Mouse (Mus musculus): ENCODE data around the gene Tmem156. TPM values are rescaled to one million over a fixed set of nuclear protein-coding genes. Genes with fewer than 3 reads are reported as not detected.

The Tmem156 gene
- total and polyA plus RNA-seq, 3 experiments: 2.6 to 4.1 TPM; not detected in 1

- Histone ChIP-seq H3K27me3 (ENCODE audit: control insufficient read depth in 1 of 2, insufficient read depth in 2 of 2, low read length in 2 of 2) (no peaks in the 10 kb centered on the region), H3K4me3 (ENCODE audit: control insufficient read depth in 1 of 2, insufficient read depth in 1 of 2, low read depth in 2 of 2, low read length in 2 of 2) (no peak overlapping the region), H3K4me1 (ENCODE audit: control insufficient read depth in 1 of 2, insufficient read depth in 2 of 2, low read length in 2 of 2) (no peaks in the 10 kb centered on the region), H3K27ac (ENCODE audit: control insufficient read depth, low read depth, low read length) (no peak overlapping the region), H3K9me3 (replicated peaks; ENCODE audit: insufficient read depth, low read length) (no peaks in the 10 kb centered on the region), H3K79me2 (ENCODE audit: control insufficient read depth, insufficient read depth, low read length, poor library complexity) (no peaks in the 10 kb centered on the region), H3K9ac (ENCODE audit: control insufficient read depth, low read depth, low read length, poor library complexity, severe bottlenecking) (no peak overlapping the region), H3K36me3 (ENCODE audit: control insufficient read depth in 1 of 2, insufficient read depth in 2 of 2, low read length in 2 of 2) (no peaks in the 10 kb centered on the region)
- no peak for TF ChIP-seq GABPA (IDR thresholded peaks at IDR 0.05; ENCODE audit: low read depth, low read length)
- no peak for DNase-seq (ENCODE audit: low read depth, low spot score)
Observed at GRCm38 (mm10) chr5:65068166-65068565, 23.8 kb downstream of the Tmem156 start.

GRCm38 (mm10) chr5:65063266-65063665 lies 28.7 kb downstream of the Tmem156 start:
- TF ChIP-seq MAX (IDR thresholded peaks at IDR 0.05; ENCODE audit: low read length) (no peak), USF2 (IDR thresholded peaks at IDR 0.05; ENCODE audit: borderline replicate concordance in 1 of 2, insufficient read depth in 1 of 2, low read depth in 1 of 2, low read length in 2 of 2) (no peak), GATA1 (IDR thresholded peaks at IDR 0.05; ENCODE audit: low read depth, low read length) (no peak), MYC (IDR thresholded peaks at IDR 0.05; ENCODE audit: low read depth, low read length) (no peak), BHLHE40 (IDR thresholded peaks at IDR 0.05; ENCODE audit: borderline replicate concordance, low read depth, low read length) (no peak)
- no peaks in the 10 kb centered on the region for H3K27me3 ChIP-seq (ENCODE audit: control insufficient read depth in 1 of 2, insufficient read depth in 2 of 2, low read length in 2 of 2)
- no peak overlapping the region for H3K9ac ChIP-seq (ENCODE audit: control insufficient read depth, low read depth, low read length, poor library complexity, severe bottlenecking)
- H3K9me3 ChIP-seq (replicated peaks; ENCODE audit: insufficient read depth, low read length): no peaks in the 10 kb centered on the region
- H3K4me1 ChIP-seq (ENCODE audit: control insufficient read depth in 1 of 2, insufficient read depth in 2 of 2, low read length in 2 of 2): no peaks in the 10 kb centered on the region
- H3K4me3 ChIP-seq (ENCODE audit: control insufficient read depth in 1 of 2, insufficient read depth in 1 of 2, low read depth in 2 of 2, low read length in 2 of 2): no peak overlapping the region
- DNase-seq (ENCODE audit: low read depth, low spot score): no peak
- no peak overlapping the region for H3K27ac ChIP-seq (ENCODE audit: control insufficient read depth, low read depth, low read length)
- H3K36me3 ChIP-seq (ENCODE audit: control insufficient read depth in 1 of 2, insufficient read depth in 2 of 2, low read length in 2 of 2): no peaks in the 10 kb centered on the region
- H3K79me2 ChIP-seq (ENCODE audit: control insufficient read depth, insufficient read depth, low read length, poor library complexity): no peaks in the 10 kb centered on the region

- H3K9ac ChIP-seq (ENCODE audit: control insufficient read depth, low read depth, low read length, poor library complexity, severe bottlenecking): no peak overlapping the region
Observed at GRCm38 (mm10) chr5:65062236-65062635, 29.7 kb downstream of the Tmem156 start.

More at GRCm38 (mm10) chr5:65062236-65062635, 29.7 kb downstream of the Tmem156 start:
- Histone ChIP-seq H3K36me3 (ENCODE audit: control insufficient read depth in 1 of 2, insufficient read depth in 2 of 2, low read length in 2 of 2) (no peaks in the 10 kb centered on the region), H3K27me3 (ENCODE audit: control insufficient read depth in 1 of 2, insufficient read depth in 2 of 2, low read length in 2 of 2) (no peaks in the 10 kb centered on the region), H3K4me3 (ENCODE audit: control insufficient read depth in 1 of 2, insufficient read depth in 1 of 2, low read depth in 2 of 2, low read length in 2 of 2) (no peak overlapping the region), H3K27ac (ENCODE audit: control insufficient read depth, low read depth, low read length) (no peak overlapping the region), H3K4me1 (ENCODE audit: control insufficient read depth in 1 of 2, insufficient read depth in 2 of 2, low read length in 2 of 2) (no peaks in the 10 kb centered on the region), H3K79me2 (ENCODE audit: control insufficient read depth, insufficient read depth, low read length, poor library complexity) (no peaks in the 10 kb centered on the region), H3K9me3 (replicated peaks; ENCODE audit: insufficient read depth, low read length) (no peaks in the 10 kb centered on the region)
- TF ChIP-seq HCFC1 (IDR thresholded peaks at IDR 0.05; ENCODE audit: low read depth, low read length): no peak
- TF ChIP-seq KAT2A (conservative IDR thresholded peaks at IDR 0.05; ENCODE audit: low read depth, low read length): no peak
- no peak for TF ChIP-seq GABPA (IDR thresholded peaks at IDR 0.05; ENCODE audit: low read depth, low read length)
- no peak for TF ChIP-seq ZKSCAN1 (IDR thresholded peaks at IDR 0.05; ENCODE audit: low read depth, low read length)
- TF ChIP-seq TAL1 (IDR thresholded peaks at IDR 0.05; ENCODE audit: low read length): no peak
- TF ChIP-seq MXI1 (IDR thresholded peaks at IDR 0.05; ENCODE audit: low read depth, low read length): no peak
- TF ChIP-seq POLR2AphosphoS5 (IDR thresholded peaks at IDR 0.05; ENCODE audit: borderline replicate concordance, low read depth, low read length): no peak
- no peak for TF ChIP-seq ETS1 (IDR thresholded peaks at IDR 0.05; ENCODE audit: low read depth, low read length)
- TF ChIP-seq MYC (IDR thresholded peaks at IDR 0.05; ENCODE audit: low read depth, low read length): no peak
- TF ChIP-seq MEF2A (IDR thresholded peaks at IDR 0.05; ENCODE audit: extremely low read depth, insufficient replicate concordance, low read depth, low read length, poor library complexity, severe bottlenecking): no peak
- no peak for TF ChIP-seq BHLHE40 (IDR thresholded peaks at IDR 0.05; ENCODE audit: borderline replicate concordance, low read depth, low read length)
- DNase-seq (ENCODE audit: low read depth, low spot score): no peak

Measured in MEL (cell line).